Mouse (Mus musculus) frontal cortex, postnatal 25 days (tissue): ENCODE results near the gene Slamf7.

Experiments used
- DNase-seq, 2 experiments: peaks; one replicate each; pipeline ENCODE4 v3.0.0; 2022; ENCODE audit warnings: low spot score in 2 of 2

The Slamf7 gene

GRCm38 (mm10) chr1:171637101-171637500, 15.7 kb downstream of the Slamf7 start:
- no peak for DNase-seq

GRCm38 (mm10) chr1:171635696-171636095, 17.1 kb downstream of the Slamf7 start:
- no peak for DNase-seq

- DNase-seq = no peak
Measured at GRCm38 (mm10) chr1:171631447-171631846, 21.4 kb downstream of the Slamf7 start.

- DNase-seq = no peak
Measured at GRCm38 (mm10) chr1:171630912-171631311, 21.9 kb downstream of the Slamf7 start.

- no peak for DNase-seq
Measured at GRCm38 (mm10) chr1:171630041-171630440, 22.8 kb downstream of the Slamf7 start.

- DNase-seq = no peak
Measured at GRCm38 (mm10) chr1:171629168-171629567, 23.7 kb downstream of the Slamf7 start.

GRCm38 (mm10) chr1:171627801-171628200, 25.0 kb downstream of the Slamf7 start:
- no peak for DNase-seq

- DNase-seq = no peak
Measured at GRCm38 (mm10) chr1:171620091-171620490, 32.7 kb downstream of the Slamf7 start.

- no peak for DNase-seq
Measured at GRCm38 (mm10) chr1:171619645-171620044, 33.2 kb downstream of the Slamf7 start.

- no peak for DNase-seq
Measured at GRCm38 (mm10) chr1:171619001-171619400, 33.8 kb downstream of the Slamf7 start.

- DNase-seq = no peak
Measured at GRCm38 (mm10) chr1:171616881-171617515, 35.8 kb downstream of the Slamf7 start.

GRCm38 (mm10) chr1:171613962-171614361, 38.9 kb downstream of the Slamf7 start:
- DNase-seq = no peak

- no peak for DNase-seq
Measured at GRCm38 (mm10) chr1:171610781-171611180, 42.1 kb downstream of the Slamf7 start.

GRCm38 (mm10) chr1:171610026-171610425, 42.8 kb downstream of the Slamf7 start:
- DNase-seq = no peak

- no peak for DNase-seq
Measured at GRCm38 (mm10) chr1:171607176-171607575, 45.7 kb downstream of the Slamf7 start, which contains the start of gene Ly9. Gene Ly9 (minus strand): TSS chr1:171607410.

- no peak for DNase-seq
Measured at GRCm38 (mm10) chr1:171606656-171607055, 46.2 kb downstream of the Slamf7 start.

- no peak for DNase-seq
Measured at GRCm38 (mm10) chr1:171604686-171605085, 48.1 kb downstream of the Slamf7 start.

- no peak for DNase-seq
Measured at GRCm38 (mm10) chr1:171584584-171584983, 68.3 kb downstream of the Slamf7 start.
